Mouse (Mus musculus): ENCODE measurements around the gene Cspg4. TPM values are rescaled to one million over a fixed set of nuclear protein-coding genes. Genes with fewer than 3 reads are reported as not detected.

Gene Cspg4
- total RNA-seq, 2 experiments from 2014 or later = not detected

GRCm38 (mm10) chr9:56862863-56863262 is 2.0 kb upstream of the Cspg4 start:
- no peak for ATAC-seq (replicated peaks; ENCODE audit: poor library complexity)

GRCm38 (mm10) chr9:56864216-56864729 is 560 bp upstream of the Cspg4 start, which contains the start of gene Odf3l1:
Gene Odf3l1 (minus strand): TSS chr9:56864679.
- no peak for ATAC-seq (replicated peaks; ENCODE audit: poor library complexity)

GRCm38 (mm10) chr9:56865673-56866400 is 1.0 kb downstream of the Cspg4 start:
- no peak for ATAC-seq (replicated peaks; ENCODE audit: poor library complexity)

- ATAC-seq (replicated peaks; ENCODE audit: poor library complexity) = no peak
Observed at GRCm38 (mm10) chr9:56866430-56866829, 1.6 kb downstream of the Cspg4 start.

- ATAC-seq (replicated peaks; ENCODE audit: poor library complexity) = no peak
Observed at GRCm38 (mm10) chr9:56868292-56868691, 3.5 kb downstream of the Cspg4 start.

GRCm38 (mm10) chr9:56869552-56869951 is 4.7 kb downstream of the Cspg4 start:
- no peak for ATAC-seq (replicated peaks; ENCODE audit: poor library complexity)

- no peak for ATAC-seq (replicated peaks; ENCODE audit: poor library complexity)
Observed at GRCm38 (mm10) chr9:56870778-56871177, 5.9 kb downstream of the Cspg4 start.

GRCm38 (mm10) chr9:56871191-56871590 is 6.4 kb downstream of the Cspg4 start:
- no peak for ATAC-seq (replicated peaks; ENCODE audit: poor library complexity)

GRCm38 (mm10) chr9:56872105-56872903 is 7.5 kb downstream of the Cspg4 start:
- ATAC-seq (replicated peaks; ENCODE audit: poor library complexity) = no peak

GRCm38 (mm10) chr9:56873097-56873496 is 8.3 kb downstream of the Cspg4 start:
- ATAC-seq (replicated peaks; ENCODE audit: poor library complexity) = no peak

- no peak for ATAC-seq (replicated peaks; ENCODE audit: poor library complexity)
Observed at GRCm38 (mm10) chr9:56876784-56877183, 12.0 kb downstream of the Cspg4 start.

- no peak for ATAC-seq (replicated peaks; ENCODE audit: poor library complexity)
Observed at GRCm38 (mm10) chr9:56877284-56877683, 12.5 kb downstream of the Cspg4 start.

GRCm38 (mm10) chr9:56880790-56881189 is 16.0 kb downstream of the Cspg4 start:
- ATAC-seq (replicated peaks; ENCODE audit: poor library complexity) = no peak

GRCm38 (mm10) chr9:56881539-56882082 is 16.8 kb downstream of the Cspg4 start:
- no peak for ATAC-seq (replicated peaks; ENCODE audit: poor library complexity)

GRCm38 (mm10) chr9:56882283-56882682 is 17.4 kb downstream of the Cspg4 start:
- ATAC-seq (replicated peaks; ENCODE audit: poor library complexity) = no peak

- no peak for ATAC-seq (replicated peaks; ENCODE audit: poor library complexity)
Observed at GRCm38 (mm10) chr9:56882818-56883217, 18.0 kb downstream of the Cspg4 start.

GRCm38 (mm10) chr9:56883470-56883869 is 18.6 kb downstream of the Cspg4 start:
- ATAC-seq (replicated peaks; ENCODE audit: poor library complexity) = no peak

- no peak for ATAC-seq (replicated peaks; ENCODE audit: poor library complexity)
Observed at GRCm38 (mm10) chr9:56884328-56884727, 19.5 kb downstream of the Cspg4 start.

- ATAC-seq (replicated peaks; ENCODE audit: poor library complexity) = 0 out of 2 replicates have a peak, but pooled peaks have one; percentile 36
Observed at GRCm38 (mm10) chr9:56886113-56886512, 21.3 kb downstream of the Cspg4 start.

GRCm38 (mm10) chr9:56886601-56887000 is 21.8 kb downstream of the Cspg4 start:
- ATAC-seq (replicated peaks; ENCODE audit: poor library complexity) = no peak

GRCm38 (mm10) chr9:56887581-56887980 is 22.7 kb downstream of the Cspg4 start:
- ATAC-seq (replicated peaks; ENCODE audit: poor library complexity) = no peak

- peak; percentile 79 for ATAC-seq (replicated peaks; ENCODE audit: poor library complexity)
Observed at GRCm38 (mm10) chr9:56889817-56890216, 25.0 kb downstream of the Cspg4 start.
